Mouse (Mus musculus) ES-Bruce4 (cell line): Measurements from ENCODE around the gene Rspo1.

Experiments used
- CTCF ChIP-seq: IDR thresholded peaks from one replicate; pipeline ENCODE4 v1.8.1; 2011; ENCODE audit warnings: low read depth, low read length
- EP300 ChIP-seq: IDR thresholded peaks from 2 replicates; pipeline ENCODE4 v1.6.1; 2011; ENCODE audit warnings: low read depth, low read length; ENCODE audit not compliant: insufficient read depth

DNA sequence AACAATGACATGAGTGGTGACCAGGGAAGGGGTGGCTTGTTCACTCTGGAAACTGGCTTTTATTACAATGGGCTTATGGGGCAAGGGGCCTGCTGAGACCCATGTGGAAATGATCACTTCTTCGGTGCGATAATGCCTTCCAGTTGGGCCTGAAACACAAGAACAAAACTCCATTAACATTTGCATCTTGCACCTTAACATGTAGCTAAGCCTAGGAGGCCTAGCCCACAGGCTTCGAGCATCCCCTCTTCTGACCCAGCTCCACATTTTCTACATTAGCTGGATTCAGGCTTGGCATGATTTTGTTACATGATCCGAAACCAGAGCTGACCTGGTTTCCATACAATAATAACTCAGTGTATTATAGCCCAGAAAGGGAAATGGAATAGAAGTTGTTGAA, 70.2 kb downstream of the Rspo1 start:
- TF ChIP-seq EP300: no peak
- TF ChIP-seq CTCF: no peak
